ENCODE assay signal across 27 mouse cellular contexts in the genomic region with DNA sequence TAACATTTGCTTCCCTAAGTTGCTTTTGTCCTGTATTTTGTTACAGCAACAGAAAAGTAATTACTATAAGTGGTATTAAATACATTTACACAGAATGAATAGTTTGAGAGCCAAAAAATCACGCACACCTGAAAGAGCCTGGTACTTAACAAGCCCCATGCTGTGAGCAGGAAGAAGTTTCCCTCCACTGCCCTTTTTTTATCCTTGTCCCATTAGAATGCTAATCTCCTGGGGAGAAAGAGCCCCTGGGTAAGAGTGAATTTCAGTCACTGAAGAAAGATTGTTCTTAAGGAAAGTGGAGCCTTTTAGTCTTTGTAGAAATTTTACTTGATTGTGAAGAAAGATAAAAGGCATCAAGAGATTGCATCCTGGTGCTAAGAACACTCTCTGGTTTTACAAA.
DNase-seq lines count a peak whose midpoint lies in the region; ATAC-seq and TF ChIP-seq lines count a peak whose summit lies in the region.
"Had no signal": no experiment of that assay in that cellular context is flagged by ENCODE, and none has a peak within 500 bp of the region (broad histone marks: within the 10 kb centered on the region; RNA-seq: fewer than 3 reads in every experiment).

No protein-coding gene starts in this region.

- DNase-seq in embryonic facial prominence, embryonic 11.5 days (ENCODE audit: low spot score) = peak; percentile 1
- DNase-seq in embryonic facial prominence, embryonic 10.5 days (ENCODE audit: low spot score) = no peak
- peak; percentile 4 for DNase-seq in forebrain, embryonic 14.5 days (ENCODE audit: low spot score)
- no peak for DNase-seq in forebrain, postnatal 0 days
- peak; percentile 81 for DNase-seq in R1 (ENCODE audit: low read depth, low spot score)
- DNase-seq in brain, embryonic 14.5 days (ENCODE audit: low read depth) = peak; percentile 27
- DNase-seq in embryo, embryonic 9.5 days (ENCODE audit: extremely low spot score) = no peak
- no peak for DNase-seq in stomach, postnatal 0 days (ENCODE audit: low spot score)
- DNase-seq: adrenal gland, adult 8-10 months; adrenal gland, postnatal 14 days; adrenal gland, postnatal 36 days; B cell, adult 2 months; cerebellum, adult 11 months; cerebellum, adult 18-20 months; cerebellum, adult 8-10 months; cerebellum, adult 9-11 months; cerebellum, postnatal 14 days; cerebellum, postnatal 36 days; embryo, embryonic 11 days had no signal

- no peaks in the 10 kb centered on the region for H3K4me1 ChIP-seq in embryonic facial prominence, embryonic 11.5 days (ENCODE audit: control insufficient read depth, insufficient read depth, low read length)
- no peaks in the 10 kb centered on the region for H3K4me1 ChIP-seq in embryonic facial prominence, embryonic 10.5 days
- no peaks in the 10 kb centered on the region for H3K4me1 ChIP-seq in forebrain, embryonic 14.5 days (ENCODE audit: control insufficient read depth, insufficient read depth, low read length)
- H3K4me1 ChIP-seq in forebrain, postnatal 0 days (ENCODE audit: insufficient read depth) = no peaks in the 10 kb centered on the region
- H3K4me1 ChIP-seq in stomach, postnatal 0 days (replicated peaks; ENCODE audit: control insufficient read depth, insufficient read depth) = no peaks in the 10 kb centered on the region
- H3K4me1 ChIP-seq: embryonic facial prominence, embryonic 12.5 days; forebrain, embryonic 12.5 days had no signal

- no peaks in the 10 kb centered on the region for H3K9me3 ChIP-seq in embryonic facial prominence, embryonic 11.5 days (replicated peaks; ENCODE audit: control insufficient read depth, low read length)
- H3K9me3 ChIP-seq in embryonic facial prominence, embryonic 10.5 days = no peaks in the 10 kb centered on the region
- no peaks in the 10 kb centered on the region for H3K9me3 ChIP-seq in forebrain, embryonic 14.5 days (replicated peaks; ENCODE audit: control insufficient read depth, low read length)
- no peaks in the 10 kb centered on the region for H3K9me3 ChIP-seq in forebrain, postnatal 0 days (ENCODE audit: low read length)
- H3K9me3 ChIP-seq in stomach, postnatal 0 days (ENCODE audit: control insufficient read depth, low read length) = no peaks in the 10 kb centered on the region
- H3K9me3 ChIP-seq: embryonic facial prominence, embryonic 12.5 days; forebrain, embryonic 12.5 days had no signal

- H3K4me2 ChIP-seq in embryonic facial prominence, embryonic 11.5 days (ENCODE audit: low read depth, low read length) = no peak overlapping the region
- H3K4me2 ChIP-seq in forebrain, embryonic 14.5 days (ENCODE audit: low read length) = no peak overlapping the region
- H3K4me2 ChIP-seq in forebrain, postnatal 0 days (ENCODE audit: low read depth) = no peak overlapping the region
- no peak overlapping the region for H3K4me2 ChIP-seq in stomach, postnatal 0 days (replicated peaks; ENCODE audit: low read depth)
- H3K4me2 ChIP-seq: embryonic facial prominence, embryonic 12.5 days; forebrain, embryonic 12.5 days had no signal

- no peak overlapping the region for H3K9ac ChIP-seq in embryonic facial prominence, embryonic 11.5 days (replicated peaks; ENCODE audit: low read length)
- H3K9ac ChIP-seq in forebrain, embryonic 14.5 days (ENCODE audit: low read length) = no peak overlapping the region
- H3K9ac ChIP-seq in forebrain, postnatal 0 days = no peak overlapping the region
- no peak overlapping the region for H3K9ac ChIP-seq in stomach, postnatal 0 days (ENCODE audit: low read length)
- H3K9ac ChIP-seq: embryonic facial prominence, embryonic 12.5 days; forebrain, embryonic 12.5 days had no signal

- no peaks in the 10 kb centered on the region for H3K36me3 ChIP-seq in embryonic facial prominence, embryonic 11.5 days (replicated peaks; ENCODE audit: control insufficient read depth, insufficient read depth, low read depth, low read length)
- H3K36me3 ChIP-seq in embryonic facial prominence, embryonic 10.5 days (replicated peaks) = no peaks in the 10 kb centered on the region
- H3K36me3 ChIP-seq in forebrain, embryonic 14.5 days (ENCODE audit: control insufficient read depth, insufficient read depth, low read length) = no peaks in the 10 kb centered on the region
- no peaks in the 10 kb centered on the region for H3K36me3 ChIP-seq in forebrain, postnatal 0 days (ENCODE audit: insufficient read depth)
- no peaks in the 10 kb centered on the region for H3K36me3 ChIP-seq in stomach, postnatal 0 days (ENCODE audit: control insufficient read depth, insufficient read depth, low read length)
- H3K36me3 ChIP-seq: embryonic facial prominence, embryonic 12.5 days; forebrain, embryonic 12.5 days; G1E had no signal

- no peaks in the 10 kb centered on the region for H3K27me3 ChIP-seq in embryonic facial prominence, embryonic 11.5 days (ENCODE audit: control insufficient read depth, insufficient read depth, low read length)
- H3K27me3 ChIP-seq in embryonic facial prominence, embryonic 10.5 days (replicated peaks; ENCODE audit: low read depth, poor library complexity, severe bottlenecking) = no peaks in the 10 kb centered on the region
- H3K27me3 ChIP-seq in forebrain, embryonic 14.5 days (replicated peaks; ENCODE audit: control insufficient read depth, insufficient read depth, low read length) = no peaks in the 10 kb centered on the region
- H3K27me3 ChIP-seq in forebrain, postnatal 0 days (ENCODE audit: insufficient read depth, low read length) = no peaks in the 10 kb centered on the region
- H3K27me3 ChIP-seq in stomach, postnatal 0 days (ENCODE audit: control insufficient read depth, insufficient read depth, low read length) = no peaks in the 10 kb centered on the region
- H3K27me3 ChIP-seq: CH12.LX; embryonic facial prominence, embryonic 12.5 days; forebrain, embryonic 12.5 days; Patski had no signal

- H3K27ac ChIP-seq in embryonic facial prominence, embryonic 11.5 days (replicated peaks; ENCODE audit: low read depth, low read length) = no peak overlapping the region
- H3K27ac ChIP-seq in embryonic facial prominence, embryonic 10.5 days (replicated peaks) = no peak overlapping the region
- H3K27ac ChIP-seq in forebrain, embryonic 14.5 days (ENCODE audit: low read depth, low read length) = no peak overlapping the region
- H3K27ac ChIP-seq in forebrain, postnatal 0 days (ENCODE audit: low read depth, low read length) = no peak overlapping the region
- H3K27ac ChIP-seq in stomach, postnatal 0 days (replicated peaks) = no peak overlapping the region
- H3K27ac ChIP-seq: embryonic facial prominence, embryonic 12.5 days; forebrain, embryonic 12.5 days had no signal

- H3K4me3 ChIP-seq in embryonic facial prominence, embryonic 11.5 days (ENCODE audit: low read depth, low read length) = no peak overlapping the region
- no peak overlapping the region for H3K4me3 ChIP-seq in embryonic facial prominence, embryonic 10.5 days
- H3K4me3 ChIP-seq in forebrain, embryonic 14.5 days (ENCODE audit: low read depth, low read length) = no peak overlapping the region
- no peak overlapping the region for H3K4me3 ChIP-seq in forebrain, postnatal 0 days (ENCODE audit: low read depth, low read length)
- no peak overlapping the region for H3K4me3 ChIP-seq in stomach, postnatal 0 days (ENCODE audit: low read depth, low read length)
- H3K4me3 ChIP-seq: embryonic facial prominence, embryonic 12.5 days; forebrain, embryonic 12.5 days had no signal

- TF ChIP-seq CTCF in forebrain, postnatal 0 days (IDR thresholded peaks at IDR 0.05; ENCODE audit: low read depth) = no peak
- no peak for TF ChIP-seq CTCF in brain, embryonic 14.5 days (IDR thresholded peaks at IDR 0.05; ENCODE audit: borderline replicate concordance, extremely low read depth, insufficient read depth, insufficient read length)
- TF ChIP-seq CTCF in stomach, postnatal 0 days (IDR thresholded peaks at IDR 0.05; ENCODE audit: low read depth) = no peak

- no peak for ATAC-seq in embryonic facial prominence, embryonic 11.5 days (replicated peaks; ENCODE audit: insufficient number of reproducible peaks, low FRiP score, low TSS enrichment, low read depth)
- no peak for ATAC-seq in forebrain, embryonic 14.5 days
- ATAC-seq in forebrain, postnatal 0 days = no peak
- ATAC-seq in stomach, postnatal 0 days (ENCODE audit: low FRiP score, low TSS enrichment) = no peak
- ATAC-seq: activated CD4-positive, CD25-positive, alpha-beta regulatory T cell, adult 4 months; CD4-positive, CD25-positive, alpha-beta regulatory T cell, adult 4 months; forebrain, embryonic 16.5 days; Patski had no signal

- TF ChIP-seq EP300 in stomach, postnatal 0 days (optimal IDR thresholded peaks at IDR 0.05) = no peak

- TF ChIP-seq POLR2A in brain, embryonic 14.5 days (IDR thresholded peaks at IDR 0.05; ENCODE audit: borderline replicate concordance, extremely low read depth, insufficient read depth, insufficient read length, poor library complexity, severe bottlenecking) = no peak

- 10% methylated on average over 1 of the region's 1 CpGs for WGBS in embryonic facial prominence, embryonic 11.5 days
- 5% methylated on average over 1 of the region's 1 CpGs for WGBS in embryonic facial prominence, embryonic 10.5 days
- WGBS in forebrain, embryonic 14.5 days = 0% methylated on average over 1 of the region's 1 CpGs
- 2% methylated on average over 1 of the region's 1 CpGs for WGBS in forebrain, postnatal 0 days
- WGBS in stomach, postnatal 0 days = 43% methylated on average over 1 of the region's 1 CpGs

Comparison
In these comparisons a context has a peak if more than half of its experiments do, and no peak if none do; other contexts are left out.
1. DNase-seq: peak in embryonic facial prominence, embryonic 11.5 days (single experiment), forebrain, embryonic 14.5 days (single experiment), R1 (single experiment) and brain, embryonic 14.5 days (single experiment); none in embryonic facial prominence, embryonic 10.5 days (single experiment), forebrain, postnatal 0 days (single experiment), embryo, embryonic 9.5 days (single experiment) and stomach, postnatal 0 days (single experiment).